Mouse (Mus musculus) fibroblast of lung, adult 2 months (primary cell): ENCODE measurements at regions not wholly inside any gene's neighbourhood (a gene's known extent, or its start where the extent isn't known, plus 50 kb on each side); places are given as distances from the start of the nearest gene placed in this dataset.
"Not testable (repeated sequence)": the region's sequence is repeated elsewhere in the genome, so short reads cannot be mapped to it uniquely, and the experiment has no call there.

Experiments used
- DNase-seq: peaks from one replicate; pipeline ENCODE4 v3.0.0-alpha.2; 2011; ENCODE audit warnings: low read depth

DNA sequence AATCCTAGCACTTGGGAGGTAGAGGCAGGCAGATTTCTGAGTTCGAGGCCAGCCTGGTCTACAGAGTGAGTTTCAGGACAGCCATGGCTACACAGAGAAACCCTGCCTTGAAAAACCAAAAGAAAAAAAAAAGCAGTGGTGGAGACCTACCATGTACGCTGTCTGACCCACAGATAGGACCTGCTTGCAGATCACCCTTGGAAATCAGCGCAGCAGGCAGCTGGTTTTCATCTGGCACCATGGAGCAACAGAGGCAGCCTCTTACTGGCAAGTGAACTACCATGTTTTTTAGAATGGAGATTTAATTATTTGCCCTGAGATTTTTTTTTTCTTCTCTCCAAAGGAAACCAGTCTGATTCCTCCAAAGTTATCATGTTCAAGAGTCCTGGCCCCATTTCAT lies 150.8 kb upstream of the Mpdz start:
- DNase-seq = not testable (repeated sequence)

GRCm38 (mm10) chr4:81582546-81582945 lies 139.9 kb upstream of the Mpdz start:
- DNase-seq = no peak

- no peak for DNase-seq
These were observed 137.9 kb upstream of the Mpdz start for GRCm38 (mm10) chr4:81580553-81580952.

GRCm38 (mm10) chr4:81579389-81580110 lies 136.9 kb upstream of the Mpdz start:
- no peak for DNase-seq

DNA sequence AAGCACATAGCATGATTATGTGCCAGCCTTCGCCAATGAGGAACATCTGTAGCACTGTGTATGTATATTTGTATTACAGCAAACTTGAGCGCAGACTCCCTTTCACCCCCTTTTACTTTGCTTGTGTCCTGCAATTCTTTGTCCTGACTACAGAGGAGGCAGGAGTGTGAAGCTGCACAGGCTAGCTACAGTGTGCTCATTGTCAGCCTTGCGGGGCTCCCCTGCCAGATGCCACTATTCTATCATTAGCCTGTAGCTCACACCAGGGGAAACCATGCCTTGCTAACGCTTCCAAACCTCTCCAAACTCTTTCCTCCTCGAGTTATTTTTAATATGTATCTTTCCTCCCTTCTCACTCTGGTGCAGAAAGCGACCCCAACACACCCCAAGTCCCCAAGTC lies 136.4 kb upstream of the Mpdz start:
- no peak for DNase-seq

- DNase-seq = no peak
These were observed 131.2 kb upstream of the Mpdz start for GRCm38 (mm10) chr4:81573771-81574170.

- no peak for DNase-seq
These were observed 128.1 kb upstream of the Mpdz start for GRCm38 (mm10) chr4:81570736-81571135.

DNA sequence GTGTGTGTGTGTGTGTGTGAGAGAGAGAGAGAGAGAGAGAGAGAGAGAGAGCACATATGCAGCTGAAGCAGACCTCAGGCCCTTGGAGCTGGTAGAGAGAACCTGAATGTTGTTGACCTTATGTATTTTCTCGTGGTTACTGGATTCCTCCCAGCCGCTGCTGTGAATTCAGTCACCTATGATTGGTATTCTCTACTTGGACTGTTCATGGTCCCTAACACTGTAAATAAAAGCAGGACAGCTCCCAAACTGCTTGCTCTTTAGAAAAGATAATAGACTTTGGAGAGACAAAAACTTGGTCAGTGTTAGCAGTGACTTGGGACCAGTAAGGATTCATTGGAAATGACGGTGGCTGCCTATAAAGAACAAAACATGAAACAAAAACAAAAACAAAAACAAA lies 126.9 kb upstream of the Mpdz start:
- no peak for DNase-seq

DNA sequence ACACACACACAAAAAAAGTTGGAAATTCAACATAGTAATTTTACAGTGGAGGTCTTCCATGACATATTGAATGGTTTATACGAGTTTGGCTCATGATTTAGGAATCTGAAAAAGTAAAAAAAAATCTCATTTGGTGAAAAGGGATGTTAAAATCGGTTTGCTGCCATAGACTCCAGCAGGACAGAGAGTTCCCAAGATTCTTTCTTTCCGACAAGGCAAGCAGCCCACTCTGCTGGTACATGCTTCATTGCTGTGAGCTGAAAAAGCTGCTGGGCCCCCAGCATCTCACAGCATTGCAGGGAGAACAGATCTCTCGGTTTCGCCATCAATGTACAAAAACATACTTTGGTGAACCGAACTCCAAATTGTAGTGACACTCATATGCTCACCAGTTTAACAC lies 125.8 kb upstream of the Mpdz start:
- DNase-seq = no peak

DNA sequence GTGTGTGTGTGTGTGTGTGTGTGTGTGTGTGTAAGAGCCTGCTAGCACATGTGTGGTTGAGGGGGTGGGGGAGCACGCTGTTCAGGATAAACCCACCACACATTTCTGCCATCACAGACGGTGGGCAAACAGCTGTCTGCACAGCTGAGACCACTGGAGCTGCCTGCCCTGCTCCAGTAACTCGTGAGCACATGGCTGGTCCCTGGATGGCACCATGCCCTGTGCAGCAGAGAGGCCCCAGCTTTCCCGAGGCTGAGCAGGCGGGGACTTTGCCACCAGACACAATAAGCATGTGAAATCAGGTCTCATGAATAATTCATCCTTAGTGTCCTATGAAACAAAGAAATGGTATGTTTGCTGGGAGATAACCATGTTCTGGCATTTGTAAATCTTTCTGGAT lies 125.3 kb upstream of the Mpdz start:
- no peak for DNase-seq

DNA sequence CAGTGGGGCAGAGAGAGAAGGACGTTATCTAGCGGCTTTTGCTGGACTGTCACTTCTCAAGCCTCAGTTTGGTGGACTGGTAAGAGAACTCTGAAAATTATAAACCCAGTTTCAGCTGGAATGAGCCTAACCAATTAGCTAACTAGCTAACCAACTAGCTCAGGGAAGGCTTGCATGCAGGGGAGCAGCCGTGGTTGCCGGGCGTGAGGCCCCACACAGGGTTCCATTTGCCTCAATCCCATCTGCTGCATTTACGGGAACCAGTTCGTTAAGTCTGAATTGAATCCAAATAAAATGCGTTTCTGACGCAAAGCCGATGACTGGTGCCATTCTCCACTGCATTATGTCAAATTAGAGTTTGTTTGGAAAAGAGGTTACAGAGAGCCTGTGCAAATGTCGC lies 123.9 kb upstream of the Mpdz start:
- no peak for DNase-seq

GRCm38 (mm10) chr4:81565422-81566395 lies 123.1 kb upstream of the Mpdz start:
- DNase-seq = no peak

GRCm38 (mm10) chr4:81564446-81564845 lies 121.8 kb upstream of the Mpdz start:
- no peak for DNase-seq

GRCm38 (mm10) chr4:81563574-81563973 lies 121.0 kb upstream of the Mpdz start:
- DNase-seq = no peak

GRCm38 (mm10) chr4:81561453-81561852 lies 118.8 kb upstream of the Mpdz start:
- no peak for DNase-seq

GRCm38 (mm10) chr4:81550816-81551215 lies 108.2 kb upstream of the Mpdz start:
- no peak for DNase-seq

- no peak for DNase-seq
These were observed 107.6 kb upstream of the Mpdz start for GRCm38 (mm10) chr4:81550256-81550655.

DNA sequence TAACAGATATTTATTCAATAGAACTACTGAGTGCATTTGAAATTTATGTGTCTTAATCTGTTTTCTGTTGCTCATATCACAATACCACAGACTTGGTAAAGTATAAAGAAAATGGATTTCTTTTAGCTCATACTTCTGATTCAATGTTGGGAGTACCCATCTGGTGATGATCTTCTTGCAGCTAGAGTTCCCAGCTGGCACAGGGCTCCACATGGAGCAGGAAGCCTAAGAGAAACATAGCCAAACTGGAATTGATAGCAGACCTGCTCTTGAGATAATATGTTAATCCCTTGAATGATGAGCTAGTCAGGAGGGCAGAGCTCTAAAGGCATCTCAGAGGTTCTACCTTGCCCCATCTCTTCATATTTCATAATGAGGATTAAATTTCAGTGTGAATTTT lies 97.9 kb upstream of the Mpdz start:
- DNase-seq = no peak

DNA sequence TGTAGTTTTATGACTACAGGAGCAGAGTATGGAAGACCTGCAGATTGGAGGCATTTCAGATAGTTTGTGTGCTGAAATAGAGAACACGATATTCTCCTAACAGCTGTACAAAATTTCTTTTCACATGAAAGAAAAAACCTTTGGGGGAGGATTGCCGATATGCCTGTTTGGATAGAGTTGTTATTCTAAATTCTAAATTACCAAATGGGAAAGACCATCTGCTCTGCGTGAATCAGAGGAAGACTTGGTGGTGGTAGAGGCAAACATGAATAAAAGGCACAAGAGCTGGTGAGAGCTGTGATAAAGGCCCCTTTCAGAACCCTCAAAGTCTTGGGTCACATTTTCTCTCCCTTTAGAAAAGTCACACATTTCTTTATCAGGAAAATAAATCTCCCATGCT lies 96.9 kb upstream of the Mpdz start:
- no peak for DNase-seq

- DNase-seq = no peak
These were observed 94.2 kb upstream of the Mpdz start for GRCm38 (mm10) chr4:81536795-81537194.

DNA sequence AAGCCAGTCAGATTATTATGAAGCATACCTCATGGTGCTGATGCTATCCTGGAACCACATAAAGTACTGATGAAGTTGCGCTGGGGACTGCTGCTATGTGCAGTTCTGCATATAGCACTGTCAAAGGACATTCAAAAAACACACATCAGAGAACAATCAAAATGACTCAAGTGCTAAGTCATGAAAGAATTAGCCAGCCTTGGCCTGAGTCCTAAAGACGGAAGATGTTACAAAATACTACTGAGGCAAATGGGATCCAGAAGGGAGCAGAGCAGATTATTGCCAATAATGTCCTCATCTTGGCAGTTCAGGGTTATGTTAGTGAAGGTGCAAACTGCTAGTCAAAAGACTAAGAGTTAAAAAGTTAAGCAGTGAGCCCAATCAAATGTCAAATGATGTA lies 87.9 kb upstream of the Mpdz start:
- peak; percentile 24 for DNase-seq

DNA sequence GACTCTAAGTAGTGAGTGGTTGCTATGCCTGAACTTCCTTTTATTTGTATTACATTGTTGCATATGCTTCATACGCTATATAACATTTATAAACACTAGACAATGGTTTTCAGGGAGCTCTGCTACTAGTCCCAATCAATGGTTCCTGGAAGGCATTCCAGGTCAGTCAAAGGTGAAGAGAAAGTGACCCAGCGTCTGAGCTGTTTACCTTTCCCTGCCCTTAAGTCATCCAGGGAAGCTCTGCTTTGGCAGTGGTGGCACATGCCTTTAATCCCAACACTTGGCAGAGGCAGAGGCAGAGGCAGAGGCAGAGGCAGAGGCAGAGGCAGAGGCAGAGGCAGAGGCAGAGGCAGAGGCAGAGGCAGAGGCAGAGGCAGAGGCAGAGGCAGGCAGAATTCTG lies 76.5 kb upstream of the Mpdz start:
- DNase-seq = not testable (repeated sequence)

GRCm38 (mm10) chr4:81514547-81514946 lies 71.9 kb upstream of the Mpdz start:
- no peak for DNase-seq
